Mouse (Mus musculus) liver, adult (tissue): ENCODE measurements around the gene Plpp3.

Experiments
- GATA4 ChIP-seq: IDR thresholded peaks from 2 replicates; pipeline ENCODE4 v1.6.1; 2014; ENCODE audit warnings: mild to moderate bottlenecking, low read length; ENCODE audit not compliant: insufficient replicate concordance

Gene Plpp3

DNA sequence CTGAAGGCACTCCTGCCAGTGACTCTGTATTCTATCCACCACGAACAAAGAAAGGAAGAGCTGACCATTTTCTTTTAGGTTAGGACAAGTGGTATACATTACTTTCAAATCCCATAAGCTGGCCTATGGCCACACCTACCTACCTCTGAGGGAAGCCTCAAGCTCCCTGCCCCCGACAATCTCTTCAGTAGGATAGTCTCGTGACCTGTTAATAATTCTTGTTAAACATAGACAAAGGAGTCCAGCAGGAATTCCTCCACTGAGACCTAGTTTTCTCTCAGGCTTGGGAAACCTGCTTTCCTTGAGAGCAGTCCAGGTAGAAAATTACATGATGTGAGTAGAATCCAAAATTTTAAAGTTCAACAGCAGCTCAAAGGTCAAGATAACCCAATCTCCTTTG lies 93.8 kb downstream of the Plpp3 start:
- TF ChIP-seq GATA4, result no peak

DNA sequence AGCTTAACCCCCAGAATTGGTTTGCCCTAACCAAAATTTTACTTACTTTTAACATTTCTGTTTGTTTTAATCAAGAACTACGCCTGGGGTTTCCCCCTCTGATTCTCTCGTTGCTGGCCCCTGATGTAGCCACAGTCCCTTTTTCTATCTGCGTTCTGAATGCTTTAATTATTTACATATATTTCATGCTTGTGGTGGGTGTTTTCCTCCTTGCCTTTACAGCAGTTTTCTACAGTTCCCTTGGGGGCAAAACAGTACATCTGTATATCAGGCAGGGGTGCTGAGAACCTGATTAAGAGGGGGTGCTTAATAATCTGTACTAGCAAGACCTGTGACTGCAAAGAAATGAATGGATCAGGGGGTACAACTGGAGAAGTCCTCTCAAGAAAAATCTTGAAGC lies 94.9 kb downstream of the Plpp3 start:
- TF ChIP-seq GATA4, result no peak

DNA sequence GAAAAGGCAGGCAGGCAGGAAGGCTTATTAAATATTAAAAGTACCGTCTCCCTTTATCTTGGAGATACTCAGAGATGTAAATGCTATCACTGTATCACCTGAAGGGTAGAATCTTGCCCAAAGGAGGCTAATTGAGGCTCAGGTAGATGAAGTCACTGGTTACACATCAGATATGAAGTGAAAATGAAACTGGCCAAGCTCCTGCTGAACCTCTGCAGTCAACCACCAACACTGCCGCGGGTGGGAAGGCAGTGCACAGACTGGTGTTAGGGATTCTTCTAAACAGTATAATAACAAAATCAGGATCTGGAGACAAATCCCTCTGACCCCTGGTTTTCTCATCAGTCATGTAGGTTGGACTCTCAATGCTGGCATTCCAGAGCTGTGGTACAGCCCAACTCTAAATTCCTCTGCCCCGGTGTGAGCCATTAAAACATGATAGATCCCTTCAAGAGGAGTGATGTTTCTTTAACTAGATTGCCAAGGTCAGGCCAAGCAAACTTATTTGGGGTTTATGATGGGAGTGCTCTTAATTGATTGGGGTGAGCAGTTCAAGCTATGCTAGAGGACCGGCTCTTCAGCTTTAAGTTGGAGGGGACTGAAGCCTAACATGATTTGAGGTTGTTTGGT lies 95.5 kb downstream of the Plpp3 start:
- TF ChIP-seq GATA4, result no peak

DNA sequence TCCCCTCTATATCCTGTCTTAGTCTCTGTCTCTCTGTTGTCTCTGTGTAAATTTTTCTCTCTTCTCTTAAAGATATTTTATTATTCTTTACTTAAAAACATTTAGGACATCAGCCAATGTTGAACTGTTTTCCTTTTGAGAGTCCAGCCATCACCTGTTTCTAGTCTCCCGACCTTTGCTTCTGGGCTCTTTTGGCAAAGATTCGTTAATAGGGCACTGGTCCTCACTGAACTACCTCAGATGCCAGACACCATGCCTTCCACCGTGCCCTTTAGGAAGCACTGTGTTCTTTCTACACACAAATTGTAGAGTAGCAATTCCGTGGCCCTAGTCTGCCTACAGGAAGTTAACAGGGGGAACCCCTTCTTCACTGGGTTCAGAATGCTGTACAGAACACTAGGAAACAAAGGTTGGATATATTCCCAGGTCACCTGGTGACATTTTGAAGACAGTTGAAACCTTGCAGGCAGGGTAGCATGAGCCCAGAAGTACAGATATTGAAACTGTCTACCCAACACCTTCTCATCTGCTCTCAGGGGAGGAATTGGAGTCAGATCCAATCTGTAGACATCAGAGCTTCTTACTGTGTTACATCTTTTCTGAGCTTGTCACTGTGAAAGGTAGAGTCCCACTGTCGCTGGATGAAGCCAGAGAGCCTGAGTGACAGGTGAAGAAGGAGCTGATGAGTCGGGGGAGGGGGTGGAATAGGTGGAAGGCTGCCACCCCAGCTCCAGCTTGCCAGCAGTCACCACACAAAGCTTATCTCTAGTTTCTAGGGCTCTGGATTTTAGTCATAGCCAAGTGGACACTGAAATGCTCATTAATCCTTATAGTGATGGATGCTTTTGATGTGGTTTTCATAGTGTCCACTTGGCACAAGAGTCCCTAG lies 96.5 kb downstream of the Plpp3 start:
- no peak for TF ChIP-seq GATA4

DNA sequence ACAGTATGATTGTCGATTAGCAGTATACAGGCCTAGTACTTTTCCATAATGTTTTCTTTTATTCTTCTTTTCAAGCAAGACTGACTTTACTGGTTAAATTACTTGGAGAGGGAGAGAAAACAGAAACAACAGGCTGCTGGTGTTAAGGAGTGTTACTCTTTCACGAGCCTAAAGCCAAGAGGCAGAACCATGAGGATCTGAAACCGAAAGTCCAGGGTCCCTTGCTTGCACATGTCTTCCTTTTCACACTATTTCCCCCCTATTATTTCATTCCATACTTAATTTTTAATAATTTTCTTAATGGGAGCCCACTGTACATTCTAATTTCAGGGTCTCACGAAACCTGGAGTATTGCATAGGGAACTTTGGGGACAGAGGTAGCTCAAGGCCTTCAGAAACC lies 97.2 kb downstream of the Plpp3 start:
- no peak for TF ChIP-seq GATA4

DNA sequence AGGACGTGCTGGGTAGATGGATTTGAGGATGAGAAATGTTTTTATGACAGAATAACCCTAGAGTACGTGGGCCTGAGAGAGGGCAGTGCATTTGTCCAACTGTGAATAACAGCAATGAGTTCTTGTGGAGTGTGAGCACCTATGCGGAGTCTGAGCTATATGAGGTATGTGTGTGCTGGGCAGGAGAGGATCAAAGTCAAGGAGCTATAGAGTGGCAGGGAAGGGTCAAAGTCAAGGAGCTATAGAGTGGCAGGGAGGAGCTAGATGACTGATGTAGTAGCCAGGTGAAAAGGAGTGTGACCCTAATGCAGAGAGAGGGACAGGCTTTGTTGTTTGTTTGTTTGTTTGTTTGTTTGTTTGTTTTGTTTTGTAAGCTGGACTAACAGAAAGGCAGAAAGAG lies 98.0 kb downstream of the Plpp3 start:
- TF ChIP-seq GATA4, result no peak

DNA sequence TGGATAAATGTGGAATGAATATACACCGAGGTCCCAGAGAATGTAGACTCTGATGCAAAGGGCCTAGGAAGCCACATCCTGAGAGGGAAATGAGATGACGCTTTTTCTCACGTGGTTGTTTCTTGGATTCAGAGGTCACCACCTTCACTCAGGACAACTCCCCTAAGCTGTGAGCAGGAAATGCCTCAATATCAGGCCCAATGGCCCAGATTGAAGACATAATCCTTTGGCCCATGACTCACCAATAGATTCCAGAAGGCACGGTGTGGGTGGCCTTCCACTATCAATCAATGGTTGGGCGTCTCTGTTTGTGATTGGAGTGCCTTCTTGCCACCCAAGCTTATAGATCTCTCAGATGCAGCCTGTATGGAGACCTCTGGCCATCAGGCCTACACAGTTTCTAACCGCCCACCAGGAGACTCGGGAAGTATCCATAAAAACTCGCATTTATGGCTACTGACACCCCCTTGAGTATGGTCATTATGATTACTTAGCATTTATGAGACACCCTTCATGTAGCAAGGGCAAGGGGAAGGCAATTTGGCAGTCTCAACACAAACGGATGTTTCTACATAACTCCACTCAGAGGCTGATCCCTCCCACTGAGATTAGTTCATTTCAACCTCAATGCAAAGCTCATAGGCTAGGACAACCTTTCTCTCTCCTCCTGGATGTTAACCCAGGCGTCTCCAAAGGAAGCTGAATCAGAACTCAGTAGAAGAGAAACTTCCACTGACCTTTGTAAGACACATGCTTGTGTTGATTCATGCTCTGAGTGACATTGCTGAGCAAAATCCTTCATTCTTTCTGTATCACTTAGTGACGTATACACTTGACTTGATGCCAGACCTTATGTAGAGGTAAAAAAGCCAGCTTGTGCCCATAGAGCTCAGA lies 100.8 kb downstream of the Plpp3 start:
- TF ChIP-seq GATA4, result peak; percentile 35; the same call in 1 of the 2 replicates

DNA sequence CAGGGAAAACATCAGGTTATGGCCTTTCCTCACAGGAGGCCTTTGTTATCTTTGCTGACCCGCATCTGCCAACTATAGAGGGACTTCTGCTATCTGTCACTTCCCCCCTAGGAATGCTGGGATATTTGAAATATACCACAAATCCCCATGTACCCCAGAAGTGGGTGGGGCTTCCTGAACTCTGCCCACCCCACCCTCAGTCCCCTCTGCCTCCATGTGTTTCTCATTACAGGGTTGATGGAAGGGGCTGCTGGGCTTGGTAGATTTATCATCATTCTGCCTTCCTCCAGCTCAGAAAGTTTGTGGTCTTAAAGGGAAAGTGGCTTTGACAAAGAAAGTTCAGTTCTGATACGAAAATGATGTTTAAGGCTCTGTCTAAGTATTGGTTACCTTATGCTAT lies 103.2 kb downstream of the Plpp3 start:
- no peak for TF ChIP-seq GATA4

DNA sequence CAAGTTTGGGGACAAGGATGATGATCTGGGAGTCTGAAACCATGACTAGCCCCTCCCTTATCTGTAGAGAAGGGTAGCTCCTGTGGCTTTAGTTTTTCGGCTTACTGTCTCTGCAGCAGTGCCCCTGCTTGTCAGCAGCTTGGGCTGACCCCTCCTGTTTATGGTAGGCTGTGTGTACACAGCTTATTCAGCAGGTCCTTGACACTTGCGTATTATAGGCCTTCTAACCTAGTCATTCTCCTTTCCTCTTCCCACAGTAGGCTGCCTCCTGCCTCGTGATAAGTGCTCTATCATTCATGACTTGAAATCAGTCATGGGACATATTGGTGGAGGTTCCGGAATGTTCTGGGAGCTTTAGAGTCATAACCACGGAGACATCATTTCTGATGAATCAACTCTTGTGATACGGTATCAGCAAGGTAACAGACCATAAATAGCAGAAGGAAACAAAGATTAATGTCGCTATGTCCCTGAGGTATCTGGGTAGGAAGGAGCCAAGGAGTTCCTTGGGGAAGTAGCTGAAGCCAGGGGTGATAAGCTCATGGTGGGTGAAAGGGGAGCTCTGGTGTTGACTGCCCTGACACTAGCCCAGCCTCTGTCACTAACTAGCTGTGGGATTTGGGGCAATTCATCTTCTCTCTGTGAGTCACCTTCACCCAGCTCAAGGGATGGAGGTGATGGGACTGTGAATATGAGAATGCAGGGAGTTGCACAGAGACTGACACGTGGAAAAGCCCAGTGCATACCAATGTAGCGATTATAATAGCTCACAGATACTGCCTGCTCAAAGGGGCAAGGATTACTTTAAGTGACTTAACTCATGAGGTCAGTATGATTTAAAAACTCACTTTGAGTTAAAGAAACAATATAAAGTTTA lies 104.0 kb downstream of the Plpp3 start:
- peak; percentile 95; the same call in 1 of the 2 replicates for TF ChIP-seq GATA4

DNA sequence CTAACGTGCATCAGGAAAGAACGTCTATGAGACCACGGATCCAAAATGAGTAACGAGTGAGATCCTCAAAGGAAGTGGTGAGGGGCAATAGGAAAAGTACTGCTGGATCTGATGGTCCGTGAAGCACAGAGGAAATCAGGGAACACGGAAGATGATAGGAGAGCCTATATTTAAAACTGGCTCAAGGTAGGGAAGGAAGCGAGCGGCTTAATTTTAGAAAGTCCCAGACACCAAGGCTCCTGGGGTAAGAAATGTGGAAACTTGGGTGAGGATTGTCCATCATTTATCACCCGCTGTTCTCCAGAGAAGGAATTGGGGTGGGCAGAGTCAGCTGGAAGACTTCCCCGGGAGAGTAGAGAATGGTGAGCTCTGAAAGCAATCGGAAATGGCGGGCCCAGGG lies 105.2 kb downstream of the Plpp3 start:
- peak; percentile 73; the same call in 1 of the 2 replicates for TF ChIP-seq GATA4

DNA sequence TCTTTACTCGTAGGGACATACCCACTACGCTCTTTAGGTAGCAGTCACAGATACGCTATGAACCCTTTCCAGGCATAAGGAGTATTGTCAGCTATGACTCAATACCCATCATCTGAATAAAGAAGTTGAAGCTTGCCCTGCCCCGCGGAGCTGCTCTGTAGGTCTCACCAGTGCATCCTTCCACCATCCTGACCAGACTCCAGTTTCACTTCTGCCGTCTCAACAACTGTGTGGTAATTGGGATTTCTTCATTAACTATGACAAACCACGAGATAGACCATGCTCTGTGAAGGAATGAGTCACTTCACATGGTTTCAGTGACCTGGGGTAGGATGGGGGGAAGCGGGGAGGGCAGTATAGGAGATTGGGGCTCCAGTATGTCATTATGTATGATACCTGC lies 106.5 kb downstream of the Plpp3 start:
- no peak for TF ChIP-seq GATA4

DNA sequence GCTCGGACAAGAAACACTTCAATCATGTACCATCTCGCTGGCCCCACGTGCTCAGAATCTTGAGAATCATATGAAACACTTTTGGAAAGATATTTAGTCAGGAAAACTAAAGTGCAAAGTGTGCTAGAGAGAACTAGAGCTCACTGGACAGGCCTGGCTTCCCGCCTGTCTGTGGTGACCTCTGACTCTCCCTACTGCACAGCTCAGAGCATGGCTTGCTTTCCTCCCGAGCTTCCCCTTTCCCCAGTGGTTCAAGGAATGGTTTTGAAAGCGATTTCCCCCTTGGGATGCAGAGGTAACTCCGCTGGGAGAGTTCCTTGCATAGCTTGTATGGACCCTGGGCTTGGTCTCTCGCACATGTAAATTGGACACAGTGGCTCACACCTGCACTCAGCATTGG lies 107.9 kb downstream of the Plpp3 start:
- TF ChIP-seq GATA4, result no peak

DNA sequence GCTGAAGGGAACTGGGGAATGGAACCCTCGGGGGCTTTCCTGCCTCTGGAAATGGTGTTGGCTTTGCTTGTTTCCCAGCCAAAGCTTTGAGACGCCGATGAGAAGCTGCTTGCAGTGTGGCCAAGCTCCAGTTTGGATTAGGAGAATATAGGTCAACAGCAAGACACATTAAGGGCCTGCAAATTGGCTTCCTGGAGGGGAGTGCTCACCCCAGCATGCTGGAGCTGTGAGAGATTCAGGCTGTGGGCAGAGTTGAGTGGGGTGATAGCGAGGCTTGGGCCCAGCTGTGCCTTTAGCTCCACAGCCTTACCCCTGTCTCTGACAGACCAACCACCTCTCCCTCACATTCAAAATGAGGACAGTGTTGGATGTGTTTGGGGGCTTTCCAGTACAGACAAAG lies 108.5 kb downstream of the Plpp3 start:
- no peak for TF ChIP-seq GATA4

DNA sequence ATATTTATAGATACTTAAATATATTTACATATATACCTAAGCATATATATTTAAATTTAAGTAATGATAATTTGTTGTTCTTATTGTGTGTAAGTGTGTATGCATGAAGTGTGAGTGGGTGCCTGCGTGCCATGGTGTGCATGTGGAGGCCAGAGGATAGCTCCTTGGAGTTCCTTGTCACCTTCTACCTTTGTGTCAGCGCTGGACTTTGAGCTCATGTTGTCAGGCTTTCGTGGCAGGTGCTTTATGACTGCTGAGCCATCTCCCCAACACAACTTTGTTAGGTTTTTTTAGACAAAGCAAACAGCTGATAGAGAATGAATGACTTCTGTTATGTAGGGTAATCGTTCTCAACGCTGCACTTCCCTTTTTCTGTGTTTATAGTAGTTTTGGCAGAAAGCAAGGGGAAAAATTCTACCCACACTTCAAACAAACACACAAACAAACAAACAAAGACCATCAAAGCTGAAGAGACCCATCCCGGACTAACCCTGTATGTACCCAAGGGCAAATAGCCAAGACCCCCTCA lies 111.1 kb downstream of the Plpp3 start:
- no peak for TF ChIP-seq GATA4
